Mouse (Mus musculus): ENCODE data around the gene B3gat2. TPM values are rescaled to one million over a fixed set of nuclear protein-coding genes. Genes with fewer than 3 reads are reported as not detected.

Gene B3gat2
- polyA plus RNA-seq, 1 experiment from 2014 or later, result 2.5 TPM

DNA sequence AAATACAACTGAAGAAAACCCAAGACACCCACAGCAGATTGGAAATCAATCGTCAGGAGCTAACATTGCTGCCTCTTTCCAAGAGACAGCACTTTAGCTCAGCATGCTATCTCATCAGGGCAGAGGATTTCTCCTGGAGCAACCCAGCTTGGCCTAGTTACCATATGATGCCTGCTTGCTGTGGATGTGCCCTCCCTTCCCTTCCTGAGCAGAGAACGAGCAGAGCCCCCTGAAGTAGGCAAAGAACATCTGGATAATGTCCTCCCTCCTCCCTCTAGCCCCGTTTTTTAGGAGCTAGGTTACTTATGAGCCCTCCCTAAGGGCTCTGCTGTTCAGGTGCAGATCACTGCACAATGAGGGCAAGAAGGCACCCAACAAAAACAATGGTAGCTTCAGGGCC, 81.1 kb downstream of the B3gat2 start:
- WGBS, result 70% methylated on average over 3 of the region's 3 CpGs

DNA sequence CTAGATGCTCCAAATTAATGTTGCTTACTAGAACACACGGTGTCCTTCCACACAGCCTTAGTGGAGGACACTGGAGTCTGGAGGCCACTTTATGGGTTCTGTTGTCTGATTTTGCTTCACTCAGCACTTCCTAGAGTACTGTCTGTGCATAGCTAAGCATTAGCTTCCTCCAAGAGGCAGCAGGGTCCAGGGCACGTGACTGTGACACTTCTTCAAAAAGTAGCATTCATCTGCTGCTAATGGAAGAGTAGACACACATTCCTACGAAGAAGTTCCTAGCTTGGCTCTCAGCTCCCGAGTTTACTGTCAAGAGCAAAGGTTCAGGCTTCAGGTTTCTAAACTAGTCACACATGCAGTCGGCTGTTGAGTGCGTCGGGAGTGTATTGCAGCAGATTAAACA, 82.2 kb downstream of the B3gat2 start:
- no peaks in the 10 kb centered on the region for H3K27me3 ChIP-seq
- no peaks in the 10 kb centered on the region for H3K9me3 ChIP-seq
- H3K4me3 ChIP-seq (replicated peaks), result no peak overlapping the region
- WGBS, result 91% methylated on average over 7 of the region's 7 CpGs
- H3K4me1 ChIP-seq, result no peaks in the 10 kb centered on the region
- ATAC-seq (ENCODE audit: low FRiP score), result no peak
- H3K27ac ChIP-seq, result no peak overlapping the region
- no peak overlapping the region for H3K4me2 ChIP-seq
- H3K9ac ChIP-seq, result no peak overlapping the region
- peaks cover 25% of the 10 kb centered on the region for H3K36me3 ChIP-seq (replicated peaks)

More for the DNA sequence above, 81.1 kb downstream of the B3gat2 start:
- Histone ChIP-seq H3K9me3 (no peaks in the 10 kb centered on the region), H3K27ac (no peak overlapping the region), H3K27me3 (no peaks in the 10 kb centered on the region), H3K4me3 (replicated peaks) (no peak overlapping the region), H3K4me1 (no peaks in the 10 kb centered on the region), H3K36me3 (replicated peaks) (peaks cover 19% of the 10 kb centered on the region), H3K9ac (no peak overlapping the region), H3K4me2 (no peak overlapping the region)
- no peak for ATAC-seq (ENCODE audit: low FRiP score)

GRCm38 (mm10) chr1:23845007-23845406, 83.5 kb downstream of the B3gat2 start:
- H3K36me3 ChIP-seq (replicated peaks), result peaks cover 28% of the 10 kb centered on the region
- H3K4me3 ChIP-seq (replicated peaks), result no peak overlapping the region
- ATAC-seq (ENCODE audit: low FRiP score), result no peak
- H3K4me2 ChIP-seq, result no peak overlapping the region
- H3K9me3 ChIP-seq, result no peaks in the 10 kb centered on the region
- H3K4me1 ChIP-seq, result no peaks in the 10 kb centered on the region
- WGBS, result 97% methylated on average over 10 of the region's 10 CpGs
- no peak overlapping the region for H3K9ac ChIP-seq
- no peak overlapping the region for H3K27ac ChIP-seq
- H3K27me3 ChIP-seq, result no peaks in the 10 kb centered on the region

- 79% methylated on average over 10 of the region's 10 CpGs for WGBS
- Histone ChIP-seq H3K4me3 (replicated peaks) (no peak overlapping the region), H3K4me2 (no peak overlapping the region), H3K27me3 (no peaks in the 10 kb centered on the region), H3K9me3 (no peaks in the 10 kb centered on the region), H3K36me3 (replicated peaks) (peaks cover 28% of the 10 kb centered on the region), H3K4me1 (no peaks in the 10 kb centered on the region), H3K27ac (no peak overlapping the region), H3K9ac (no peak overlapping the region)
- ATAC-seq (ENCODE audit: low FRiP score), result peak; percentile 55; the same call in 1 of the 2 replicates
Measured at GRCm38 (mm10) chr1:23846044-23846680, 84.6 kb downstream of the B3gat2 start.

DNA sequence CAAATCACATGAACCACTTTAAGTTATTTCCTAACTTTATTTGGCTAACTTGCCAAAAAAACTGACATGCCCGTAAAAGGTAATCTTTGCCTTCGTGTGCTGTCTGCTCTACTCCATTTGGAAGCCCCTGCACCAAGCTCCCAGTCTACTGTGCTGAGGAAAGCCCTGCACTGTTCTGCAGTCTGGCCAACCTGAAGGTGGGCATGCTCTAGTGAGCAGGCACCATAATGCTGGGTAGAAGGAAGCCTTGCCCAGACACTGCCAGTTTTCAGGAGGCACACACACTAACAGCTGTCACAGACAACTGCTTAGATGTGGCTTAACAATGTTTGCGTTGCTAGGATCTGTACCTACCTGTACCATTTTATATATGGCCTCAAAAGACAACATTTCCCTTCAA, 94.1 kb downstream of the B3gat2 start:
- Histone ChIP-seq H3K27me3 (no peaks in the 10 kb centered on the region), H3K27ac (no peak overlapping the region), H3K4me1 (no peaks in the 10 kb centered on the region), H3K9ac (no peak overlapping the region), H3K36me3 (replicated peaks) (peaks cover 21% of the 10 kb centered on the region), H3K4me2 (no peak overlapping the region), H3K9me3 (no peaks in the 10 kb centered on the region), H3K4me3 (replicated peaks) (no peak overlapping the region)
- no peak for ATAC-seq (ENCODE audit: low FRiP score)
- WGBS, result 96% methylated on average over 3 of the region's 3 CpGs

DNA sequence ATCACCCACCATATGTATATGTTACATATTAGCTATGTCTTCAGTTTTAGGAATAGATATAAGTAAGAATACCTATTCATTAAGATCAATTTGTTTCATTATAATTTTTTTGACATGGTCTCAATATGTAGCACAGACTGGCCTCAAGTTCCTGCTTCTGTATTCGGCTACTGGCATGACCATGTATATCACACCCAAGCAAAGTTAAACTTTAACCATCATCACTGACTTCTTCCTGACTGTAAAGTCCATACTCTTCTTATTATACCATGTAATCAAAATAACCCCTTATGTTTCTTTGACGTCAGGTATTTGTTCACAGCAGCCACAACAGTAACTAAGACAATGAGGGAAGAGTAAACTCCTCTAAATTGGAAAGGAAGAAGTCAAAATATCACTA, 99.4 kb downstream of the B3gat2 start:
- Histone ChIP-seq H3K4me2 (no peak overlapping the region), H3K36me3 (replicated peaks) (peaks cover 11% of the 10 kb centered on the region), H3K9ac (no peak overlapping the region), H3K4me3 (replicated peaks) (no peak overlapping the region), H3K9me3 (no peaks in the 10 kb centered on the region), H3K4me1 (no peaks in the 10 kb centered on the region), H3K27ac (no peak overlapping the region), H3K27me3 (no peaks in the 10 kb centered on the region)
- over 99% methylated on average over 2 of the region's 2 CpGs for WGBS
- no peak for ATAC-seq (ENCODE audit: low FRiP score)

DNA sequence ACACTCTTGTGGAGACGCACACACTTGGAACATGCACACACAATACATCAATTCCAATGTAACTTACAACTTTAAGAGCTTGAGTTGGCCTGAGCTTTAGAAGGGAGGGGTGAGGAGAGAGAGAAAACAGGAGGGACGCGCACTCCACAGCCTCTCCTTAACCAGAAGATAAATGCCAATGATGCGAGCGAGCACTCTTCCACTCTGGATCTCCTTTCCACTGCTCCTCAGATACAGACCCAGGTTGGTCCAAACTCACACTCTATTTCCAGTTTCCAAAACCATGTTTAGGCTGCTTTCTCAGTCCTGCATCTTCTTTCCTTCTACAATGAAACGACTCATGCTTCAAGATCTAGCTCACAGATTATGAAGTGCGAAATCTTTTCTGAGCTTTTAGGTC, 104.0 kb downstream of the B3gat2 start:
- no peak overlapping the region for H3K27ac ChIP-seq
- no peaks in the 10 kb centered on the region for H3K27me3 ChIP-seq
- no peak for ATAC-seq (ENCODE audit: low FRiP score)
- WGBS, result 95% methylated on average over 7 of the region's 7 CpGs
- no peaks in the 10 kb centered on the region for H3K9me3 ChIP-seq
- H3K4me3 ChIP-seq (replicated peaks), result no peak overlapping the region
- H3K9ac ChIP-seq, result no peak overlapping the region
- no peaks in the 10 kb centered on the region for H3K36me3 ChIP-seq (replicated peaks)
- H3K4me1 ChIP-seq, result no peaks in the 10 kb centered on the region
- H3K4me2 ChIP-seq, result no peak overlapping the region

- H3K27me3 ChIP-seq, result no peaks in the 10 kb centered on the region
- no peaks in the 10 kb centered on the region for H3K9me3 ChIP-seq
- H3K4me2 ChIP-seq, result no peak overlapping the region
- 40% methylated on average over 2 of the region's 2 CpGs for WGBS
- no peak for ATAC-seq (ENCODE audit: low FRiP score)
- H3K27ac ChIP-seq, result no peak overlapping the region
- no peaks in the 10 kb centered on the region for H3K36me3 ChIP-seq (replicated peaks)
- H3K4me1 ChIP-seq, result no peaks in the 10 kb centered on the region
- no peak overlapping the region for H3K4me3 ChIP-seq (replicated peaks)
- no peak overlapping the region for H3K9ac ChIP-seq
Measured at GRCm38 (mm10) chr1:23867350-23867862, 105.9 kb downstream of the B3gat2 start.

DNA sequence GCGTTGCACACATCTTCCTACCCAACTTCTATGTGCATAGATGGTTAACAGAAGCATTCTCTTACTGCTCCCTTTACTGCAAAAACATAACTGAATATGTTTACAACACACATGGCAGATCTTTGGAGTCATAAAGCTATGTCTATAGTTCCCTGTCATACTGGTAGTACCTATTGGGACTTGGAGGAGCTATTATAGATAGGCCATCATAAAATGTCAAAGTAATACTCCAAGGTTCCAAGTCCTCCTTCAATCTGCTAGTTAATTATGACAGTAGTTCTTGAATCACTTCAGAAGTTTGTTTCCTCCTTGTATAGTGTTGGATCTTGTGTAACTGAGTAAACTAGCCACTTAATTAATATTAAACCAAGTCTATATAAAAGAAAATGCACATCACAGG, 110.6 kb downstream of the B3gat2 start:
- Histone ChIP-seq H3K27me3 (no peaks in the 10 kb centered on the region), H3K4me1 (no peaks in the 10 kb centered on the region), H3K27ac (no peak overlapping the region), H3K4me2 (no peak overlapping the region), H3K9ac (no peak overlapping the region), H3K36me3 (replicated peaks) (peaks cover 9% of the 10 kb centered on the region), H3K9me3 (no peaks in the 10 kb centered on the region), H3K4me3 (replicated peaks) (no peak overlapping the region)
- ATAC-seq (ENCODE audit: low FRiP score), result no peak
- 100% methylated on average over 1 of the region's 1 CpGs for WGBS

DNA sequence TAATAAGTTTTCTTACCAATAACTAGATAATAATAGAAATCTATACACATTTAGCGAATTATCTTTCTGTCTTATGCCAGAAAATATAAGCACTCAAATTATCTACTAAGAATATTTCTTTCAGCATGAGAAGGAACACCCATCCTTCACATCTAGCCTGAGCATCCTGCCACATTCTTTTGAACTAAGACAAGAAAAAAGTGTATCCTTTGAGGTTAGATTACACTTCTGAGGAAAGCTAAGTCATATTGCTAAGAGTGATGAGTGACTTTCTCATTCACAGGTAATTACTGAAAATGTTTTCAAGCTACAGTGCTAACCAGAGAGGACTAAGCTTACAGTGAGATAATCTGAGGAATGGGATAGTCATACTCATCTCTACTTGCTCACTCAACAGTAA, 121.1 kb downstream of the B3gat2 start:
- ATAC-seq (ENCODE audit: low FRiP score), result no peak
- no peak overlapping the region for H3K4me2 ChIP-seq
- H3K36me3 ChIP-seq (replicated peaks), result no peaks in the 10 kb centered on the region
- H3K4me3 ChIP-seq (replicated peaks), result no peak overlapping the region
- WGBS, result 93% methylated on average over 1 of the region's 1 CpGs
- no peaks in the 10 kb centered on the region for H3K4me1 ChIP-seq
- H3K27ac ChIP-seq, result no peak overlapping the region
- no peaks in the 10 kb centered on the region for H3K9me3 ChIP-seq
- H3K9ac ChIP-seq, result no peak overlapping the region
- H3K27me3 ChIP-seq, result no peaks in the 10 kb centered on the region

- no peak overlapping the region for H3K4me2 ChIP-seq
- H3K9me3 ChIP-seq, result no peaks in the 10 kb centered on the region
- no peaks in the 10 kb centered on the region for H3K4me1 ChIP-seq
- no peak overlapping the region for H3K4me3 ChIP-seq (replicated peaks)
- no peaks in the 10 kb centered on the region for H3K36me3 ChIP-seq (replicated peaks)
- ATAC-seq (ENCODE audit: low FRiP score), result no peak
- H3K27ac ChIP-seq, result no peak overlapping the region
- no peaks in the 10 kb centered on the region for H3K27me3 ChIP-seq
- WGBS, result 95% methylated on average over 2 of the region's 2 CpGs
- H3K9ac ChIP-seq, result no peak overlapping the region
Measured at GRCm38 (mm10) chr1:23884087-23884668, 122.6 kb downstream of the B3gat2 start.

DNA sequence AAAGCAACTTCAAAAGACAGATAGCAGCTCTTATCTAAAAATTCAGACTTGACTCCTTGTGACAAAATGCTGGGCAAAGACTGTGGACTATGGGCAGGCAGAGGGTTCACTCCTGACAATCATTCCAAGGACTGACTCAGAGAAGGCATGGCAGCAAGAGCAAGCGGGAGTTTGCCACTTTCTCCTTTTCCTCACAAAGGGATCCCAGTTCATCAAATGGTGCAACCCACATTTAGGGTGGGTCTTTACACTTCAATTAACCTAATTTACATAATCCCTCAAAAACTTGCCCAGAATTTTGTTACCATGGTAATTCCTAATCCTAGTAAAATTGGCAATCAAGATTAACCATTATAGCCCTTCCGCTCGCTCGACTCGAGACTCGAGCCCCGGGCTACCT, 123.4 kb downstream of the B3gat2 start:
- Histone ChIP-seq H3K27ac (no peak overlapping the region), H3K36me3 (replicated peaks) (no peaks in the 10 kb centered on the region), H3K4me1 (no peaks in the 10 kb centered on the region), H3K27me3 (no peaks in the 10 kb centered on the region), H3K4me2 (no peak overlapping the region), H3K4me3 (replicated peaks) (no peak overlapping the region), H3K9me3 (no peaks in the 10 kb centered on the region), H3K9ac (no peak overlapping the region)
- peak; percentile 49; the same call in 1 of the 2 replicates for ATAC-seq (ENCODE audit: low FRiP score)
- WGBS, result 46% methylated on average over 7 of the region's 7 CpGs

- H3K27me3 ChIP-seq, result no peaks in the 10 kb centered on the region
- no peaks in the 10 kb centered on the region for H3K4me1 ChIP-seq
- H3K9ac ChIP-seq, result no peak overlapping the region
- ATAC-seq (ENCODE audit: low FRiP score), result no peak
- no peak overlapping the region for H3K4me3 ChIP-seq (replicated peaks)
- WGBS, result 72% methylated on average over 1 of the region's 1 CpGs
- H3K36me3 ChIP-seq (replicated peaks), result no peaks in the 10 kb centered on the region
- no peak overlapping the region for H3K27ac ChIP-seq
- H3K4me2 ChIP-seq, result no peak overlapping the region
- H3K9me3 ChIP-seq, result no peaks in the 10 kb centered on the region
Measured at GRCm38 (mm10) chr1:23892072-23892471, 130.5 kb downstream of the B3gat2 start.
